Mouse (Mus musculus) lung, postnatal 0 days (tissue): ENCODE results near the gene Prpsap2.

ENCODE experiments used
- CTCF ChIP-seq: IDR thresholded peaks from 2 replicates; pipeline ENCODE4 v1.5.1; 2016; ENCODE audit warnings: antibody characterized with exemption, mild to moderate bottlenecking
- EP300 ChIP-seq: IDR thresholded peaks from 2 replicates; pipeline ENCODE4 v1.6.1; 2016; ENCODE audit warnings: antibody characterized with exemption, mild to moderate bottlenecking, control low read depth

GRCm38 (mm10) chr11:61728037-61728436 lies 33.9 kb downstream of the Prpsap2 start:
- TF ChIP-seq EP300 (no peak), CTCF (no peak)
